8 mouse cellular contexts compared by ENCODE assay signal in the genomic region with DNA sequence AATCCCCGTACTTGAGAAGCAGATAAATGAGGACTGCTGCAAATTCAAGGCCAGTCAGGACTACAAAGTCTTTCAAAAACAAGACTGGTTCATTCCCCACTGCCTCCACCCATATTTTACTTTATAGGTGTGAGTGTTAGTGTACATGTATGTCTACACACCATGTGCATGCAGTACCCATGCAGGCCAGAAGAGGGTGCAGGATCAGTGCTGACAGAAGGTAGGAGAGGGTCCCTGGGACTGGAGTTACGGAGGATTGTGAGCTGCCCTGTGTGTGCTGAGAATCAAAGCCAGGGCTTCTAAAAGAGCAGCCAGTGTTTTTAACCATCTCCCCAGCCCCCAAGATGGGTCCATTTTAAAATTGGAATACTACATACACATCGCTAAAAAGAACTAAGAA. TPM values are rescaled to one million over a fixed set of nuclear protein-coding genes. Genes with fewer than 3 reads are reported as not detected.
DNase-seq lines count a peak whose midpoint lies in the region; ATAC-seq lines count a peak whose summit lies in the region.

No protein-coding gene starts in this region.

- H3K4me3 ChIP-seq in neural tube, embryonic 15.5 days (replicated peaks): no peak overlapping the region

- no peak overlapping the region for H3K9ac ChIP-seq in neural tube, embryonic 15.5 days (replicated peaks)

- ATAC-seq in CD4-positive, CD25-positive, alpha-beta regulatory T cell, adult 4 months: peak; percentile 54
- ATAC-seq in activated CD4-positive, CD25-positive, alpha-beta regulatory T cell, adult 4 months: peak; percentile 43
- no peak for ATAC-seq in neural tube, embryonic 15.5 days (ENCODE audit: low FRiP score)

- WGBS in neural tube, embryonic 15.5 days: 83% methylated on average over 3 of the region's 3 CpGs

- no peak overlapping the region for H3K27ac ChIP-seq in neural tube, embryonic 15.5 days (replicated peaks)

- H3K27me3 ChIP-seq in neural tube, embryonic 15.5 days (replicated peaks): no peaks in the 10 kb centered on the region

- H3K9me3 ChIP-seq in neural tube, embryonic 15.5 days (replicated peaks): no peaks in the 10 kb centered on the region

- H3K36me3 ChIP-seq in neural tube, embryonic 15.5 days: peaks cover 20% of the 10 kb centered on the region

- peak; percentile 68 for DNase-seq in kidney, postnatal 10 days
- no peak for DNase-seq in kidney, adult 11 months
- DNase-seq in natural killer cell, adult 2 months (ENCODE audit: low spot score in 2 of 2): peak; percentile 49 to 62
- DNase-seq in urinary bladder, postnatal 25 days (ENCODE audit: low spot score): no peak
- no peak for DNase-seq in gastrocnemius, postnatal 4 days (ENCODE audit: low spot score in 2 of 2)

- H3K4me2 ChIP-seq in neural tube, embryonic 15.5 days: no peak overlapping the region

- H3K4me1 ChIP-seq in neural tube, embryonic 15.5 days: no peaks in the 10 kb centered on the region

RNA-seq across cellular contexts. Expression of a gene that starts 8.4 kb away (rescaled TPM):
- 100 to 1,000 TPM; 373 to 544 TPM for polyA plus RNA-seq in CD4-positive, CD25-positive, alpha-beta regulatory T cell, adult 4 months (2017; shearing (Covaris generic))
- 100 to 1,000 TPM; 308 to 398 TPM for polyA plus RNA-seq in activated CD4-positive, CD25-positive, alpha-beta regulatory T cell, adult 4 months (2017; shearing (Covaris generic))
- 100 to 1,000 TPM; 183 to 193 TPM for total RNA-seq in gastrocnemius, postnatal 4 days (2021)
- 351 and 371 TPM in 2 replicates for polyA plus RNA-seq in neural tube, embryonic 15.5 days (2015; fragmentation: Nextera tagmentation; extraction: Ambion mirVana)

RNA-seq across cellular contexts. Expression of a gene that starts 21.0 kb away (rescaled TPM):
- polyA plus RNA-seq in CD4-positive, CD25-positive, alpha-beta regulatory T cell, adult 4 months (2017; shearing (Covaris generic)): not detected
- polyA plus RNA-seq in activated CD4-positive, CD25-positive, alpha-beta regulatory T cell, adult 4 months (2017; shearing (Covaris generic)): not detected
- total RNA-seq in gastrocnemius, postnatal 4 days (2021): 10 to 100 TPM; 20.3 to 22.9 TPM
- polyA plus RNA-seq in neural tube, embryonic 15.5 days (2015; fragmentation: Nextera tagmentation; extraction: Ambion mirVana): 8.0 and 13.8 TPM in 2 replicates

RNA-seq across cellular contexts. Expression of a gene that starts 48.4 kb away (rescaled TPM):
- polyA plus RNA-seq in CD4-positive, CD25-positive, alpha-beta regulatory T cell, adult 4 months (2017; shearing (Covaris generic)): 1 to 10 TPM in 1 of 2 experiments, under 1 TPM in 1; 0.70 to 2.7 TPM
- polyA plus RNA-seq in activated CD4-positive, CD25-positive, alpha-beta regulatory T cell, adult 4 months (2017; shearing (Covaris generic)): 1 to 10 TPM in 1 of 2 experiments, under 1 TPM in 1; 0.32 to 2.6 TPM
- 10 to 100 TPM; 25.7 to 35.7 TPM for total RNA-seq in gastrocnemius, postnatal 4 days (2021)
- 2.5 and 3.4 TPM in 2 replicates for polyA plus RNA-seq in neural tube, embryonic 15.5 days (2015; fragmentation: Nextera tagmentation; extraction: Ambion mirVana)

RNA-seq across cellular contexts. Expression of a gene that starts 49.3 kb away (rescaled TPM):
- polyA plus RNA-seq in CD4-positive, CD25-positive, alpha-beta regulatory T cell, adult 4 months (2017; shearing (Covaris generic)): 10 to 100 TPM; 12.2 to 16.0 TPM
- 10 to 100 TPM; 12.6 to 13.5 TPM for polyA plus RNA-seq in activated CD4-positive, CD25-positive, alpha-beta regulatory T cell, adult 4 months (2017; shearing (Covaris generic))
- 10 to 100 TPM; 27.4 to 28.0 TPM for total RNA-seq in gastrocnemius, postnatal 4 days (2021)
- 41.4 and 44.1 TPM in 2 replicates for polyA plus RNA-seq in neural tube, embryonic 15.5 days (2015; fragmentation: Nextera tagmentation; extraction: Ambion mirVana)

Comparison
In these comparisons a context has a peak if more than half of its experiments do, and no peak if none do; other contexts are left out.
1. DNase-seq: peak in kidney, postnatal 10 days (single experiment) and natural killer cell, adult 2 months (2 of 2); none in kidney, adult 11 months (single experiment), urinary bladder, postnatal 25 days (single experiment) and gastrocnemius, postnatal 4 days (0 of 2).